Mouse (Mus musculus) NIH3T3 (cell line): ENCODE measurements around the gene Ahcyl1.
"Not testable (repeated sequence)": the region's sequence is repeated elsewhere in the genome, so short reads cannot be mapped to it uniquely, and the experiment has no call there.

Source experiments
- DNase-seq: peaks from one replicate; pipeline ENCODE4 v3.0.0-alpha.2; 2012; ENCODE audit warnings: low read depth

The Ahcyl1 gene

DNA sequence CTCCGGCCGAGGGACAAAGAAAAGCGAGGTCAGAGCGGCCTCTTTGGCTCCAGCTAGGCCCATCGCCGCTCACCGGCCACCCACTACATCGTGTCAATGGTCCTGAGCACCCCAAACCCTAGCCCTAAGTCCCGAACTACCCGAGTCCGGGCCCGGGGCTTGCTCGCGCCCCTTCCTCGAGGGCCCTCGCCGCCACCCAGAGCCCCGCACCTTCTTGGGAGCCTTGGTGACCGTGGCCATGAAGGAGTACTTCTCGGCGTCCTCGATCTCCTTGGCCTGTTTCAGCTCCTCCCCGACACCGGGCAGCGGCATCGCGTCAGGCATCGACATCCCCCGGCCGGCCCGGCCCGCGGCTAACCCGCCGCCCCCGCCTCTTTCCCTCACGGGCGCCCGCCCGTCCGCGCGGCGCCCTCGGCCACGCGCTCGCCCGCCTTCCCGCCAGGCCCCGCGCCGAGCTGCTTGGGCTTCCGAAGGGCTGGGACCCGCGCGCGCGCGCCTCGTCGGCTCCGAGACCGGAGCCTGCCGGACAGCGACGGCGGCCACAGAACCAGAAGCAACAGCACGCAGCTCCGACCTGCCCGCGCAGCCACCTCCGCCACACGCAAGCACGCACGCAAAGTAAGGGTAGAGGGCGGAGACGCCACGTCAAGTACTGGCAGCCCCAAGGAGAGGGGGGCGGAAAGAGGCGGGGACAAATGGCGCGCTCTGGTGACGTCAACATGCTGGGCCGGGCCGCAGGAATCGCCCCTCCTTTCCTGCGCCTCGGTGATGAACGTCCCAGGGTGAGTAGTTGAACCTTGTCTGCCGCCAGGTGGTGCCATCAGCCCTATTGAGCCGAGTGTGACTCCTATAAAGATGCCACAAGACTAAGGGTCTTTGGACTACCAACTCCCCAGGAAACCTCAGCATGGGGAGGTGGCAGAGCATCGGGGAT is at the start of gene Ahcyl1:
Ahcyl1 (minus strand) TSS at position 613 of the 934 bp plus-strand sequence.
- peak; percentile 99 for DNase-seq

DNA sequence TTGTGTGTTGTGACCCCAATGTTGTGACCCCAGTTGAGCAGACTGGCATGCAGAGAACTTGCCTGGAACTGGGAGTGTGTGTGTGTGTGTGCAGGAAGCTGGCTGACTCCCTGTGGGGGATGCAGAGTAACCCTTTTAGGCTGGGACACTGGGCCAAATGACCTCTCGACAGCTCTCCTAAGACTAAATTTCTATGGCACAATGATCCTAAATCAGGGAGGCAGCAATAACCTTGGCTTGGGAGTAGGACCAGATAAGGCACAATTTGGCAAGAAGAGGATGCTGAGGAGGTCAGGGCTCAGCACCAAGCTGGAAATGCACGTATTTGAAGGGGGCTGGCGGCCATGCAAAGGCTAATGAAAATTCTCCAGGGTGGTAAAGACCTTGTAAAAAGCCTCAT is 49.7 kb upstream of the Ahcyl1 start:
- DNase-seq = no peak

DNA sequence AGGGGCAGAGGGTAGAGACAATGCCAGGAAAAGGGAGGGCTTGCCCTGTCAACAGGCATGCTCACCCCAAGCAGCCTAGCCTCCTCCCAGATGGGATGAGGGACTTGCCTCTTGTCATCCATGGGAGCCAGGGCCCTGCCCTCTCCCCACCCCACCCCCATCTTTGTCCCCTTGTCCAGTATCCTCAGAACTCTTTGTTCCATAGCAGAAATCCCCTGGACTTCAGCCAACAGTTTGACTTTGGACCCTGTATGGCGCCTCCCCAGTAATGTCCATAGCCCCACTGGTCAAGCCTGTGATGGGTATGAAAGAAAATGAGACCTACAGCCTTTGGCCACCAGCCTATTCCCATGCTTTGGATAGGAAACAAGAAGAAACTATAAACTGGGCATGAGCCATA is 47.3 kb upstream of the Ahcyl1 start:
- no peak for DNase-seq

DNA sequence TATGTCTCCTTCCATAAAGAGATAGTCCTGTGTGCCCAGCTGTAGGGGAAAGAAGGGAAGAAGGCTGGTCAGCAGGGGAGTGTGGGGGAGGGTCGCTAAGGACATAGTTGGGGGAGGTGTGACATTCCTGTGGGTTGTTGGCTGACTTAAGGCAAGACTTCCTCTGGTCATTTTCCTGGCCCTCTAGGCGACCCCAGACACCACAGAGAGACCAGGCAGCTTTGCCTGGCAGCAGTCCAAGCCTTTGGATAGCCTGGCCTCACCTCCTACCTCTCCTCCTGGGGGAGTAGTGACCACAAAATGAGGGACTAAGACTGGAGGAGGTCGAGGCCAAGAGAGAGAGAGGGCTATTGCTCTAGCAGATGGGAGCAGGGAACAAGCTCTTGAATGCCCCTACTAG is 46.7 kb upstream of the Ahcyl1 start:
- DNase-seq = peak; percentile 71

DNA sequence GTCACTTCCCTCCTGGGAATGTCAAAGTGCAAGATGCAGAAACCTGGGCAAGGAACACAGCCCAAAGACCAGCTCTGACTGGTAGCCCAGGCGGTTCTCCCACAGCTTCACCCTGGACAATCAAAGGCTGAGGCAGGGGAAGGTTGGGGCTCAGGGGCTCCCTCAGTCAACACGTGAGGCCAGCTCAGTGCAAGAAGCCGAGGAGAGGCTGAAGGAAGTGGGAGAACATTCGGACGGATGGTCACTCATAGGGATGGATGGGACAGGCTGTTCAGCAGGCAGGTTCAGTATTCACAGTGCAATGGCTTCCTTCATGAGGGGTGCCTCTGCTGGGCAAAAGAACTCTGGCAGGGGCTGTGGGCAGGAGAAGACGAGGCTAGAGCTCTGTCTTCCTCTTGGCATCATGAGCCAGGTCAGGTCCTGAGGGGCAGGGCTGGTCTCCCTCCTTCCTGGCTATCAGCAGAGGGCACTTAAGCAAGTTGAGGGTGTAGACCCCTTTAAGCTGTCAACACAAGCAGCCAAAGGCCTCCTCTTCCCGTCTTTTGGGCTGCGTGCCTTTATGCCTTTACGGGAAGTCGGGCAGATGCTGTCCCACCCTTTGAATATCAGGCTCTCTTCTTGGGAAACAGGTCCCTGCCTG is 45.8 kb upstream of the Ahcyl1 start:
- DNase-seq = no peak

DNA sequence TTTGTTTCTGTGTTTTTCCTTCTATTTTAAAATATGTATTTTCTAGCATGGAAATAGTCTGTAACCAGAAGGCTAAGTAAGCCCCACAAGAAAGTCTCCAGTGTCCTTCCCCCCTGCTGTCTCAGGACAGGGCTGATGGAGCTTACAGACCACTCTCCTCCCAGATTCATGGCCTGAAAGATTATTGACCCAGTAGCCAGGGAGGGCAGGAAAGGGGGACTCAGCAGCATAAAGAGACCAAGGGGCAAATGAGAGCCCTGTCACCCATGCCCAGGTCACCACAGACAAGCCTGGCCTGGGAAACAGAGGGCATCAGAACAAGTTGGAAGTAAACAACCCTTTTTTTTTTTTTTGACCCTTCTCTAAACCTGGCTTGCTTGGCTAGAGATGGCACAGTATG is 45.0 kb upstream of the Ahcyl1 start:
- DNase-seq = no peak

DNA sequence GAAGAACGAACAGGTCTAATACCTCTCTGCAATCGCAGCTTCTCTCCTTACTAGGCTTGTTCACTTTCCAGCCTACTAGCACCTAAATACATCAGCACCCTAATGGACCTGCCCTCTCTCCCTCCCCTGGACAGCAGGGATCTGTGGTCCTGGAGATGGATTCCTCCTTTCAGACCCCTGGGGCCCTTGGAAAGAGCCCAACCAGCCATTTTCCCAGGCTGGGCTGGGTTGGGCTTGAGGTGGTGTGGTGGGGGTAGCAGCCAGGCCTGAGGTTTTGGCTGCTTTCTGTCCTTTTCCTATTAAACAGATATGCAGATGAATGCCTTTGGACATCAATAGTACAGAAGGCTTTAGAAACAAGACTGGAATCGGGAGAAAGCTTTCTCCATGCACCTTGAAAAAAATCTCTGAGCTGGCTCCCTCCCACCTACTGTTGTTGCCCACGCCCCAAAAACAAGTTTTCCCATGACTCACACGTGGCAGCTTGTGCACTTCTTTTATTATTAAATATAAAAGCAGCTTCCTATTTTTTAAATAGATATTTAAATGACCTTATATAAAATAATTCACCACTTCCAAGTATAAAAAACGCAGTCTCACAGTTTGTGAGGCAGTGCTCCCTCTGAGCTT is 44.3 kb upstream of the Ahcyl1 start:
- DNase-seq = peak; percentile 97

DNA sequence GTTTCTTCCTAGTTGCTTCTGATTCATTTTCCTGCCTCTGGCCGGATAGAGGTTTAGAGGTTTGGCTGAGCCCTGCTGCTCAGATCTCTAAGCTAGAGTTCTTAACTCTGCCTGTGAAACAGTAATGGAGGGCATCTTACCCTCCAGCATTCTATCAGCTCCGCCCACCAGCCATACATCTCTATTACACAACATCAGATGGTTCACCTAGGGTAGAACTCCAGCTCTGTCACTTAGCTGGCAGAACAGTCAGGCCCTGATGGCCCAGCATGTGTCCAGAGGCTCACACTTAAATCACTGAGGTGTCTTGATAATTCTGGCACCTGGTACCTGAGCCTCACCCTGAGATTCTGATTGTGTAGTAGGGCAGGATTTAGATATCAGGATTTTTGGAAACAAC is 43.6 kb upstream of the Ahcyl1 start:
- peak; percentile 74 for DNase-seq

DNA sequence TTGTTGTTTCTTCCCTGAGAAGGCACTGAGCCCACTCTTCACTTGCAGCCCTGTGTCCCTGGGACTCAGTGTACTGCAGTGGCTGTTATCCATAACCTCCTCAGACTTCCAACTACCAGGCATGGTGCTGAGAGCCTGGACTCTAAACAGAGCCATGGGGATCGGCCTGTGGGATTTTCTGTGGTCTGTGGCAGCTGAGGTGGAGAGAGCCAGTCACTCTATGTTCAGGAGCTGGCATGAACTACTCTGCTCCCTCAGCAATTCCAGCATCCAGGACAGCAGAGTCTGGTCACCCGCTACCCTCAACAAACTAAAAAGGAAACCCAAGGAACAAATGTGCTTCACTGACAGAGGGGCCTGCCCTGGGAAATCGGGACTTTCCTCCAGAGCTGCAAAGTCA is 43.1 kb upstream of the Ahcyl1 start:
- no peak for DNase-seq

DNA sequence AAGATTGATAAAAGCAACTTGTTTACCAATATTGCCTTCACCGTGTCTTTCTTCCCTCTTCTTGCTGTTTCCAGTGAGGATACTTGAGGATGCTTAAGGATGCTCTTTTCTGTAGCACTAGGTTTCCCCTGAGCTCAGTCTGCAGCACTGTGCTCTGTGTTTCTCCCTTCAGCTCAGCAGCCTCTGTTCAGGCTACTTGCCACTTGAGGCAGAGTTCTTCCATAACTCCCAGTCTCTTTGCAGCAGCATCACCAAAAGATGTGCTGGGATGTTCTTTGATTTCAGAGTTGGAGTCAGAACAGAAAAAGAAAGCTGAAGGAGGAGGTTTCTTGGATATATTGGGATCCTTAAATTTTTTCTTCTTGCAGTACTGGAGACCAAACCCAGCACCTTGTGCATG is 42.3 kb upstream of the Ahcyl1 start:
- peak; percentile 51 for DNase-seq

DNA sequence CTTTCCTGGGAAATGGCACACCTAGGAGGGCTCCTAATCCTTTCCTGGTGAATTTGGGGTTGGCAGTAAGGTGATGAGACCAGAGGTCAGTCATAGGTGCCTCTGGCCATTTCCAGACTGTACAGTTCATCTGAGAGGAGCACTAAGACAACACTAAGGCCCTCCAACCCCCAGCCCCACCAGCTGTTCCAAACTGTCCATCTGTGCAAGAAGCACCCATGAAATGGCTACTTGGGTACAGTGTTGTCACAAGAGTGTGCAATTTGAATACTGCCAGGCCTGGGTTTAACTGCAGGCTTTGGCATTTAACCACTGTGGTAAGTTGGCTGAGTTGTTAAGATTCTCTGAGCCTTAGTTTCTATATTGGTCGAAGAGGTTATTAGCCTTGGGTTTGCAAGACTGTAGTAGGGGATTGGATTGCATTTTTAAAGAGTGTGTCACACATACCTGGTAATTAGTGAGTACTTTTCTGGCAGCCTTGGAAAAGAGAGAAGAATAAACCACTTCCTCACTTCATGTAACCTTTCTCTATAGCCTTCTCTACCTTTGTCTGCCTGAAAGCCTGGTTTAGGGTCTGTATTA is 41.3 kb upstream of the Ahcyl1 start:
- DNase-seq = peak; percentile 67

DNA sequence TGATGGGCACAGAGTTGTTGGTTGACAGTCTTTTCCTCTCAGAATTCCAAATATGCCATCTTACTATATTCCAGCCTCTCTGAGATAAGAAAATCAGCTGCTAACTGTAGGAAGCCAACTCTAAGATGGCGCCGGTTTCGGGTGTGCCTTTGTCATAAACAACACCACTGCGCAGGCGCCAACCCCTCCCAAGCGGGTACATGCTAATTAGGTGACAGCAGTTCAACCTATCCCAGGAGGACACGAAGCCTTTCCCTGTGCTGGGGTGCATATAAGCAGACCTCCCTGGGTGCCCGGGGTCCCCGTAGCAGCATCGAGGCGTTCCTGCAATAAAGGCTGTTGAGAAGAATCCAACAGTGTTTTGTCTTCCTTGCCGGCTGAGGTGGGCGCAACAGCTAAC is 39.3 kb upstream of the Ahcyl1 start:
- DNase-seq = not testable (repeated sequence)

DNA sequence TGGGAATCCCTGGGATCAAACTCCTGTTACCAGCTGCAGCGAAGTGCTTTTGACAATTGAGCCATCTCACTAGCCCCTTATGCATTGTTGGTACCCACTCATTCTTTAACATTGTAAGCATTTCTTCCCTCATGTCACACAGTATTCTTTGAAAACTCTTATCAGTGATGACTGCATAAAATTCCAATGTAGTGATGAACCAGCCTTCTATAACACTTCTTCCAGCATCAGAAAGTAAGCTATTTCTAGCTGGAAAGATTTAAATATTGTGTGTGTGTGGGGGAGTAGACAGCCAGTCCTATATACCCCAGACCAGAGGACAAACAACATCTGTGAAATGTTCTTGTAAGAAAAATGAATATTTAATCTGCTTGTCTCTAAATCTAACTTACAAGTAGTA is 37.0 kb upstream of the Ahcyl1 start:
- DNase-seq = no peak

DNA sequence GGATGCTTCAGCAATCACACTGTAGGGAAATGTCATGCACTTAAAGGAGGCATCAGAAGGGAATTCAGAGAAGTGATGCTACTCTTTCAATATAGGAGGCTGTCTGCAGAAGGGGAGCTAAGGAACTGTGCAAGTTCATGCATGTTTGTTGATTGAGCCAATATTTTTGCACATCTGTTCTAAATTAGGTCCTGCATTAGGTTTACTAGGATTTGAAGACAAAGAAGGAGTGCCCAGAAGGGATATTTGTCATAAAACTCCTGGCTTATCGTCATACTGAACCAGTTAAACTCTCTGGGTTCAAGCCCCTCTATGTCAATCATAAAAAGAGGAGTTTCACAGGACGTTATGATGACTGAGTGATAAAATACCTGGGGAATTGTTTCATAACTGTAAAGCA is 33.9 kb upstream of the Ahcyl1 start:
- DNase-seq = peak; percentile 58

DNA sequence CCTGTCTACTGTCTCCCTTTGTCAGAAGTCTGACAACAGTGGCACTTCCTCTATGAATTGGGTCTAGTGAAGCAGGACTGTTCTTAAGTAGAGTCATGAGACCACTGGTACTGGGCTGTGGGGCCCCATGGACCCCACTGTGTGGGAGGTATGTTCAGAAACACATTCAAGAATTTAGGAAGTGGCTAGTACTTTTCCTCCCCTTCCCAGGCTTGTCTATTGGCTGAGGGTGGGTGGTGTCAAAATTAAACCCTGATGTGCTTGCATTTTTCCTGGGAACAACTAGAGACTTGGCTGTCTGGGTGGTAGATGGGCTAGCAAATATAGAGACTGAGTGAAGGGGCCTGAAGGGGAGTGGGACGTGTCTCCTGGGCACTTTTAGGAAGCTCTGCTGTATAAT is 32.1 kb upstream of the Ahcyl1 start:
- DNase-seq = no peak

DNA sequence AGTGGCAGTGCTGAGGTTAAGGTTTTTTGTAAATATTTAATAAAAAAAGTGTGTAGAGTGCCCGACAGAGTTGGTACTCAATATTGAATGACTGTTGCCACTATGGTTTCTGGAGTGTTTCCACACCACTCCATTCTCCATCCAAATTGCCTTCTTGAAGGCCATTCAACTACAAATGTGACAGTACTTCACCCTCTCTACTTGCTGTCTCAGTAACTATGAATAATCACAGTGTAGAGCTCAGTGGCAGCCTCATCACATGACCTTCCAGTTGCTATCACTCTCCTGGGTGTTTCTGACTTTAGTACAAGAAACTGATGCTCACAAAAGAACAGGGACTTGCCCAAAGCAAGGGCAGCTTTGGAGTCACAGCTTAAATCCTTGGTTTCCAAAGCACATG is 19.6 kb upstream of the Ahcyl1 start:
- DNase-seq = no peak

DNA sequence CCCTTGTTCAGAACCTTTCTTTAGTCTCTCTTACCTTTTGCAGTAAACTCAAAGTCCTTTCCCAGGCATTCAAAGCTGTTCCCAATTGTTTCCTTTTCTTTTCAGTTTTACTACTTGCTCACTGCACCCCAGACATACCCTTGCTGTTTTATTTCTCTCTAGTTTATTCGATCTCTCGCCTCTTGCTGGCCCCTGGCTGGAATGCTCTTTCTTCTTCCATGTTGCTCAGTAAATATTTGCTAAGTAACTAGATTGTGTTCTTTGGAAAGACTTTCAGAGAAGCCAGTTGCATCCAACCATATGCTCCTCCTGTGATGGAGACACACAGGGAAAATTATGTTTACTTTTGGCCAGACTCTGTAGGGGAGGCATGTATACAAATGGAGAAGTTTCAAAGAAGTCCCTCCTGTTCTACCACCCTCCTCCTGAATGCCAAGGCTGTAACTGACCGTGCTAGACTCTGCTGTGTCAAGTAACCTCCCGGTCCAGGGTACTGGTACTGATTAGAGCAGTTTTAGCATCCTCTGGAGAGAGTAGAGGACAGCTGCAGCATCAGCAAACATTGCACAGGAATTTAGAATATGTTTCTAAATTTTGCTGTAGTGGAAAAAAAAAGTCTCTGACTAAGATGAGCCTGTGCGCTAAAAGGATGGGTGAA is 18.0 kb upstream of the Ahcyl1 start:
- no peak for DNase-seq

DNA sequence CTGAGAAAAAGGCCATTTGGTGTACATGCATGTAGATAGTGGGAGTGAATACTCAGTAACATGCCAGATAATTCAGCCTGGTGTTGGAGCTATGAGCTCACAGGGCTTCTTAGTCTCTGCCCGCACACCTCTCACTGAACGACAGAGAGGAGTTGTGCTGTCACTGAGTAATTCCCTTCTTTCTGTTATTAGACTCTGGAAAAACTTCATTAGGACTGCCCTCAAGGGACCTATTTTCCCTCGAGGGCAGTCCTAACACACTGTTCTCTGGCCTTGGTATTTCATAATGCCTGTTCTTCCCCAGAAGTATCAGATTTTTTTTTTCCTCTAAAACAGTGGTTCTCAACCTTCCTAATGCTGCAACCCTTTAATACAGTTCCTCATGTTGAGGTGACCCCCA is 15.7 kb upstream of the Ahcyl1 start:
- DNase-seq = peak; percentile 73

DNA sequence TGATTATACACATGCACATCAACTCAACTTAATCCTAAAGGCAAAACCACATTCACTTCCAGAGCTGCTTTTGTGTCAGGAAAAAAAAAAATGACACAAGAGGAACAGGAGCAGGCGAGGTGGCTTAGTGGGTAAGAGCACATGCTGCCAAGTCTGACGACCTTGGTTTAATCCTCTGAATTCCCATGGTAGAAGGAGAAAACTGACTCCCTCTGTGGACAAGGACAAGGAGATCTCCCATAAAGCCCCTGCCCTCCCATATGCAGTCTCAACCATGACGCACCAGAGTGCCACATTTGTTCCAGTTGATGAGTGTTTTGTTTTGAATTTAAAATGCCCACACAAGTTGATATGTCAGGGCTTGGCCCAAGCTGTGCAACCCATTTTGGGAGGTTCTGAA is 12.8 kb upstream of the Ahcyl1 start:
- DNase-seq = no peak

DNA sequence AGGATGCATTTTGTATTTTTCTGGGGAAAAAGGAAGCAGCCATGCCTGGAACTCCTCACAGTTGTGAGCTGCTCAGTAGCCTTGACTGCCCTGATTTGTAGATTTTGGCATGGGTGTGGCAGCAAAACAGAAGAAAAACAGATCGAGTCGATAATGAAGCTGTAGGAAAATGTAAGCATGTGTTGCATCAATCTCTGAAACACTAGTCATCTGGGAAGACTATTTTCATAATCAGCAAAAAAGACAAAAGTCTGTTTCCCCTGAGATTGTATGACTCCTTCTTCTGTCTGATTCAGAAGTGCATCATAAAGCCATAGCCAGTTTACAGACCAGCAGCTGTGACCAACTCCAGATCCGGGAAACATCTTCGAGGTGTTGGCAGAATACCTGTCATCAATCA is 10.9 kb upstream of the Ahcyl1 start:
- DNase-seq = peak; percentile 65

DNA sequence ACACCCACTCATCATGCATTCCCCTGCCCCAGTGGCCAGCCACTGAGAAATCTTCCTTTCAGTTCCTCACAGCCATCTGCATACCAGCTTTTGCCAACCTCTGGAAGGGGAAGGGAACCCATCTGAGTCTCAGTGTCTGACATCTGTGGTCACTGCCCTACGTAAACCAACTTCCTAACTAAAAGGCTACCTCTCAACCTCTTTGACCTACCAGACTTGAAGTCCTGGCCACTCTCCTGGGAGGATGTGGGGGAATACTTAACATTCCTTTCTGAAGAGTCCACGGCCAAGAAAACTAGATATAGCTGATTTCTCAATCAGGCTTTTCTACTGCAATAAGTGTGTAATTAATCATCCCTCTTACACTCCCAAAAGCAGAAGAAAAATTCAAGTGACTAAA is 9.8 kb upstream of the Ahcyl1 start:
- peak; percentile 66 for DNase-seq

DNA sequence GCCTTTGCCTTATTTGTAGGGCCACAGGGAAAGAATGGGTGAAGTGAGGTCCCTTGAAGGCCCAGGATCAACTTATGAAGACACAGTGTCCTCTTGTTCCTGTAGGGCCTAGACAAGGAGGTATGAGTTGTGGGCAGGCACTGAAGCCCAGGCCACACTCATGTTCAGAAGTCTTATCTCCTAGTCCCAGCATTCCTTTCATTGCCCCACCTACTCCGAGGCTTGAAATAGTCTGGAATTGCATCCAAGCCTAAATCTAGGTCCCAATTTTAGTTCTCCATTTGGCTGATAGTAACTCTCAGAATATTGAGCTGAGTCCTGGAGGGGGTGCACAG is 8.0 kb upstream of the Ahcyl1 start:
- DNase-seq = no peak
